Mouse (Mus musculus) heart, embryonic 14.5 days (tissue): Measurements from ENCODE around the gene Nrarp. TPM values are rescaled to one million over a fixed set of nuclear protein-coding genes. Genes with fewer than 3 reads are reported as not detected.

Experiments
- ATAC-seq: fragments of 200-750 bp; cut with Nextera tagmentation; 2 replicates; pipeline ENCODE4 v1.8.0; 2017; ENCODE audit warnings: low read depth, moderate TSS enrichment; ENCODE audit not compliant: insufficient number of reproducible peaks, insufficient read depth, low FRiP score
- H3K27ac ChIP-seq, 2 experiments: fragments of 200-500 bp in 1 of 2; fragments of 300-500 bp in 1 of 2; sonication (generic) in 1 of 2; replicated peaks in 1 of 2; 2 replicates each; pipeline ENCODE4 v1.5.1; 2012 to 2014; ENCODE audit warnings: low read depth in 2 of 2, low read length in 2 of 2, control low read depth in 1 of 2, mild to moderate bottlenecking in 1 of 2, mixed read lengths in 1 of 2; ENCODE audit not compliant: control insufficient read depth in 1 of 2, insufficient read depth in 1 of 2
- H3K27me3 ChIP-seq: fragments of 300-500 bp; sonication (generic); 2 replicates; pipeline ENCODE4 v1.6.1; 2014; ENCODE audit warnings: mild to moderate bottlenecking, low read length, control low read depth; ENCODE audit not compliant: control insufficient read depth, insufficient read depth
- H3K36me3 ChIP-seq: fragments of 300-500 bp; sonication (generic); 2 replicates; pipeline ENCODE4 v1.6.1; 2014; ENCODE audit warnings: mild to moderate bottlenecking, control low read depth, low read length, mixed read lengths; ENCODE audit not compliant: control insufficient read depth, insufficient read depth
- H3K4me1 ChIP-seq, 2 experiments: fragments of 200-500 bp in 1 of 2; fragments of 300-500 bp in 1 of 2; sonication (generic) in 1 of 2; 2 replicates each; pipeline ENCODE4 v1.6.1; 2012 to 2014; ENCODE audit warnings: low read length in 2 of 2, control low read depth in 1 of 2, mixed read lengths in 1 of 2; ENCODE audit not compliant: control insufficient read depth in 2 of 2, insufficient read depth in 2 of 2
- H3K4me2 ChIP-seq: fragments of 300-500 bp; sonication (generic); 2 replicates; pipeline ENCODE4 v1.6.1; 2014; ENCODE audit warnings: mild to moderate bottlenecking, low read length
- H3K4me3 ChIP-seq, 2 experiments: fragments of 200-500 bp in 1 of 2; fragments of 300-500 bp in 1 of 2; sonication (generic) in 1 of 2; 2 replicates each; pipeline ENCODE4 v1.5.1; 2012 to 2014; ENCODE audit warnings: low read length in 2 of 2, mild to moderate bottlenecking in 2 of 2, control low read depth in 1 of 2, low read depth in 1 of 2, moderate library complexity in 1 of 2; ENCODE audit not compliant: control insufficient read depth in 1 of 2, insufficient read depth in 1 of 2
- H3K9ac ChIP-seq: fragments of 300-500 bp; sonication (generic); 2 replicates; pipeline ENCODE4 v1.6.1; 2014; ENCODE audit warnings: mild to moderate bottlenecking, low read length
- H3K9me3 ChIP-seq: fragments of 300-500 bp; sonication (generic); 2 replicates; pipeline ENCODE4 v1.6.1; 2016; ENCODE audit warnings: low read length, control low read depth; ENCODE audit not compliant: control insufficient read depth
- WGBS: fragments of 180-500 bp; shearing (Covaris S2); extraction: QIAGEN DNeasy Blood & Tissue Kit; methylation state at CpG from one replicate; pipeline ENCODE4 v1.1.7; 2014; 5-methylcytosine and 5-hydroxymethylcytosine counted together
- polyA plus RNA-seq: library from polyadenylated mRNA; unstranded; fragments of >200 nt; fragmentation: Nextera tagmentation; extraction: Ambion mirVana; gene quantifications from 2 replicates; pipeline ENCODE4 v1.2.1, GENCODE M21; 2014

The Nrarp gene
- polyA plus RNA-seq, 1 experiment from 2014 or later = 13.9 TPM

DNA sequence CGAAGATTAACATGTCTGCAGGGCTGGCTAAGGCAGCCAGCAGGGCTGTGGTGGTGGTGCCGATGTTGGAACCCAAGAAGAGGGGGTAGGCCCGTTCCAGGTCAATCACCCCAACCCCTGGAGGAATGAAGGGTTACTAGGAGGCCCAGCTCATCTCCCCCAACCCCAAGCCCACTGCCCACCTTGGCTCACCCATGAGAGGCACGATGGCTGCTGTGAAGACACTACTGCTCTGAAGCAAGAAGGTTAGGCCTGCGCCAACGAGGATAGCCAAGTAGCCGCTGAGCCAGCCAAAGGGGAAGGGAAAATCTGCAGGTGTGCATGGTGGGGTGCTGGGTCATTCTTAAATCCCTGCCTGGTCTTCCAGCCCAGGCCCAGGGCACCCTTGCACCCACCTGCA lies 50.0 kb downstream of the Nrarp start:
- H3K4me3 ChIP-seq = no peak overlapping the region
- no peaks in the 10 kb centered on the region for H3K36me3 ChIP-seq
- peaks cover 27% of the 10 kb centered on the region for H3K27me3 ChIP-seq
- H3K9me3 ChIP-seq = no peaks in the 10 kb centered on the region
- WGBS = 82% methylated on average over 7 of the region's 7 CpGs
- ATAC-seq = no peak
- H3K9ac ChIP-seq = no peak overlapping the region
- H3K4me1 ChIP-seq = peaks cover 3 to 14% of the 10 kb centered on the region in 2 experiments
- H3K27ac ChIP-seq = no peak overlapping the region
- no peak overlapping the region for H3K4me2 ChIP-seq

DNA sequence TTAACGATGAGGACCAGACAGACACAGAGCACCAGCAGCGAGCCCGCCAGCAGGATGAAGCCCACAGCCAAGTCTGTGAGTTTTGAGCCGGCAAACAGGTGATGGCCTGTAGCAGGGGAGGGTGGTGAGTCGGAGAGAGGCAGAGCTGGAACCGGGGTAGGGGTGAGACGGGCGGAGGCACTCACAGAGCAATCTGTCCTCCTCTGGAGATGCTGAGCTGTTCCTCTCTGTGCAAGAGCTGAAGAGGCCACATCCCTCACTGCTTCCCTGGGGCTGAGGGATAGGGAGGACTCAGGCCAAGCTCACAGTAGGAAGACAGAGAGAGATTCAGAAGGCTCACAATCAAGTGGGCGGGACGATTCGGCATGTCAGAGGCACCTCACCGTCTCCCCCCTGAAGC lies 50.5 kb downstream of the Nrarp start:
- H3K9me3 ChIP-seq = no peaks in the 10 kb centered on the region
- H3K4me1 ChIP-seq = peaks cover 3 to 10% of the 10 kb centered on the region in 2 experiments; a peak in 3 of 4 replicates
- 45% methylated on average over 12 of the region's 12 CpGs for WGBS
- no peak overlapping the region for H3K9ac ChIP-seq
- no peak for ATAC-seq
- no peaks in the 10 kb centered on the region for H3K36me3 ChIP-seq
- no peak overlapping the region for H3K4me3 ChIP-seq
- no peak overlapping the region for H3K4me2 ChIP-seq
- peaks cover 27% of the 10 kb centered on the region for H3K27me3 ChIP-seq
- H3K27ac ChIP-seq = no peak overlapping the region

Other genes with a start within 250 kb of the Nrarp start
- 11.9 and 13.8 TPM in 2 replicates for gene Arrdc1, start 245.5 kb upstream of the Nrarp start, polyA plus RNA-seq
- 10.6 and 11.0 TPM in 2 replicates for gene Zmynd19, start 231.0 kb upstream of the Nrarp start, polyA plus RNA-seq
- 15.9 and 19.3 TPM in 2 replicates for gene Dph7, start 218.4 kb upstream of the Nrarp start, polyA plus RNA-seq
- 137 and 139 TPM in 2 replicates for gene Mrpl41, start 205.7 kb upstream of the Nrarp start, polyA plus RNA-seq
- 13.2 and 15.1 TPM in 2 replicates for gene Pnpla7, start 204.7 kb upstream of the Nrarp start, polyA plus RNA-seq
- 43.2 and 48.1 TPM in 2 replicates for gene Nsmf, start 126.4 kb upstream of the Nrarp start, polyA plus RNA-seq
- not detected in 2 replicates for gene Entpd8, start 100.5 kb upstream of the Nrarp start, polyA plus RNA-seq
- not detected in 2 replicates for gene Noxa1, start 85.6 kb upstream of the Nrarp start, polyA plus RNA-seq
- 6.5 and 8.0 TPM in 2 replicates for gene Tor4a, start 16.1 kb downstream of the Nrarp start, polyA plus RNA-seq
- gene Nelfb, start 30.7 kb downstream of the Nrarp start, polyA plus RNA-seq = 58.4 and 65.9 TPM in 2 replicates
- gene Stpg3, start 33.9 kb downstream of the Nrarp start, polyA plus RNA-seq = not detected in 2 replicates
- 0.93 TPM in 1 of 2 replicates, not detected in the other for gene Fam166a, start 38.0 kb downstream of the Nrarp start, polyA plus RNA-seq
- gene Tubb4b, start 43.9 kb downstream of the Nrarp start, polyA plus RNA-seq = 342 and 395 TPM in 2 replicates
- gene Slc34a3, start 53.6 kb downstream of the Nrarp start, polyA plus RNA-seq = not detected in 2 replicates
- gene Rnf224, start 56.0 kb downstream of the Nrarp start, polyA plus RNA-seq = not detected in 2 replicates
- 5.3 and 8.0 TPM in 2 replicates for gene Rnf208, start 61.5 kb downstream of the Nrarp start, polyA plus RNA-seq
- not detected in 2 replicates for gene Cysrt1, start 61.7 kb downstream of the Nrarp start, polyA plus RNA-seq
- gene AL732309.1, start 66.1 kb downstream of the Nrarp start, polyA plus RNA-seq = 1.8 and 2.4 TPM in 2 replicates
- 12.3 and 16.3 TPM in 2 replicates for gene Tmem203, start 74.7 kb downstream of the Nrarp start, polyA plus RNA-seq
- 2.3 and 3.1 TPM in 2 replicates for gene Tprn, start 81.9 kb downstream of the Nrarp start, polyA plus RNA-seq
- gene Ssna1, start 91.7 kb downstream of the Nrarp start, polyA plus RNA-seq = 150 and 163 TPM in 2 replicates
- 70.2 and 71.3 TPM in 2 replicates for gene Anapc2, start 91.7 kb downstream of the Nrarp start, polyA plus RNA-seq
- not detected in 2 replicates for gene Tmem210, start 107.4 kb downstream of the Nrarp start, polyA plus RNA-seq
- gene Lrrc26, start 109.2 kb downstream of the Nrarp start, polyA plus RNA-seq = not detected in 2 replicates
- 0.05 TPM in 1 of 2 replicates, not detected in the other for gene Grin1, start 138.4 kb downstream of the Nrarp start, polyA plus RNA-seq
- 42.8 and 48.1 TPM in 2 replicates for gene Man1b1, start 151.6 kb downstream of the Nrarp start, polyA plus RNA-seq
- 11.5 and 12.4 TPM in 2 replicates for gene Dpp7, start 175.6 kb downstream of the Nrarp start, polyA plus RNA-seq
- 17.6 and 18.3 TPM in 2 replicates for gene Uap1l1, start 184.9 kb downstream of the Nrarp start, polyA plus RNA-seq
- 14.4 and 17.7 TPM in 2 replicates for gene Sapcd2, start 191.6 kb downstream of the Nrarp start, polyA plus RNA-seq
- gene Entpd2, start 215.1 kb downstream of the Nrarp start, polyA plus RNA-seq = 0.81 and 0.85 TPM in 2 replicates
- gene Npdc1, start 218.6 kb downstream of the Nrarp start, polyA plus RNA-seq = 29.3 and 29.5 TPM in 2 replicates
- gene Fut7, start 242.5 kb downstream of the Nrarp start, polyA plus RNA-seq = 0.14 TPM in 1 of 2 replicates, not detected in the other
- gene Abca2, start 247.9 kb downstream of the Nrarp start, polyA plus RNA-seq = 3.8 and 4.3 TPM in 2 replicates